9 mouse cellular contexts compared by ENCODE assay signal in the genomic region with DNA sequence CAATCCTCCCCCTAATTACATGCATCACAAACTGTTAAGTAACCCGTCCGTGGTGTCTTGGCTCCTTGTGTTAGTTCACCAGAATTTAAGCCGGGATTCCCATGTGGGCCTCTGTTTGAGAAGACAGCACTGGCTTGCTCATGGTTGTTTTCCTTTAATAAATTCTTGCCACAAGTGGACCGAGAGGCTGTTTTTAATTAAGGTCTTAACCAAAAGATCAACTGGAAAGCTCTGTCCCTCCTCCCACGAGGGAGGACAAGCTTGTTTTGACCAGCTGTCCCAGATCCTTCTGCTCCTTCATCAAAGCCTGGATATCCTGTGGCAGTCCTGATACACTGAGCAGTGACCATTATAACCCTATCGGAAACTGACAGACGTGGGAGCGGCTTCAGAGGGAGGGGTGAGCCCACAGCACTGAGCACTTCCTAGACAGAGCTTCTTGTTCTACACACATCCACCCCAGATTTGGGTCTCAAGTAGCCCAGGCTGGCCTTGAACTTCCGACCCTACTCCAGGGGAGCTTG. TPM values are rescaled to one million over a fixed set of nuclear protein-coding genes. Genes with fewer than 3 reads are reported as not detected.
DNase-seq lines count a peak whose midpoint lies in the region; ATAC-seq and TF ChIP-seq lines count a peak whose summit lies in the region.
"Had no signal": no experiment of that assay in that cellular context is flagged by ENCODE, and none has a peak within 500 bp of the region (broad histone marks: within the 10 kb centered on the region; RNA-seq: fewer than 3 reads in every experiment).

No protein-coding gene starts in this region.

- DNase-seq in testis, postnatal 14 days (ENCODE audit: low spot score): peak; percentile 21
- DNase-seq in testis, postnatal 10 days (ENCODE audit: low spot score): no peak
- DNase-seq in heart, adult 9 months (ENCODE audit: low spot score in 2 of 2): peak; percentile 67 to 81
- peak; percentile 51 to 71 for DNase-seq in kidney, postnatal 4 days
- DNase-seq in stomach, postnatal 0 days (ENCODE audit: low spot score): no peak
- DNase-seq in right cerebral cortex, postnatal 10 days (ENCODE audit: low spot score in 2 of 2): no peak
- no peak for DNase-seq in urinary bladder, adult 18-20 months (ENCODE audit: low spot score in 2 of 2)
- DNase-seq in thymus, postnatal 36 days: no peak

- no peak overlapping the region for H3K4me3 ChIP-seq in stomach, postnatal 0 days (ENCODE audit: low read depth, low read length)
- H3K4me3 ChIP-seq: embryonic facial prominence, embryonic 13.5 days had no signal

- H3K9me3 ChIP-seq in stomach, postnatal 0 days (ENCODE audit: control insufficient read depth, low read length): no peaks in the 10 kb centered on the region

- 65% methylated on average over 9 of the region's 9 CpGs for WGBS in stomach, postnatal 0 days

- no peaks in the 10 kb centered on the region for H3K4me1 ChIP-seq in stomach, postnatal 0 days (replicated peaks; ENCODE audit: control insufficient read depth, insufficient read depth)

- no peak overlapping the region for H3K9ac ChIP-seq in stomach, postnatal 0 days (ENCODE audit: low read length)
- H3K9ac ChIP-seq: embryonic facial prominence, embryonic 13.5 days had no signal

- no peaks in the 10 kb centered on the region for H3K36me3 ChIP-seq in stomach, postnatal 0 days (ENCODE audit: control insufficient read depth, insufficient read depth, low read length)

- H3K27ac ChIP-seq in stomach, postnatal 0 days (replicated peaks): no peak overlapping the region
- H3K27ac ChIP-seq: embryonic facial prominence, embryonic 13.5 days had no signal

- no peaks in the 10 kb centered on the region for H3K27me3 ChIP-seq in stomach, postnatal 0 days (ENCODE audit: control insufficient read depth, insufficient read depth, low read length)
- H3K27me3 ChIP-seq: embryonic facial prominence, embryonic 13.5 days had no signal

- ATAC-seq in stomach, postnatal 0 days (ENCODE audit: low FRiP score, low TSS enrichment): peak; percentile 32; the same call in 1 of the 2 replicates

- no peak overlapping the region for H3K4me2 ChIP-seq in stomach, postnatal 0 days (replicated peaks; ENCODE audit: low read depth)
- H3K4me2 ChIP-seq: embryonic facial prominence, embryonic 13.5 days had no signal

- no peak for TF ChIP-seq CTCF in stomach, postnatal 0 days (IDR thresholded peaks at IDR 0.05; ENCODE audit: low read depth)

- TF ChIP-seq EP300 in stomach, postnatal 0 days (optimal IDR thresholded peaks at IDR 0.05): no peak

RNA-seq across cellular contexts. Expression of a gene that starts 28.1 kb away (rescaled TPM):
- polyA plus RNA-seq in stomach, postnatal 0 days (2015; fragmentation: Nextera tagmentation; extraction: Ambion mirVana): 2.5 and 2.6 TPM in 2 replicates

Comparison
In these comparisons a context has a peak if more than half of its experiments do, and no peak if none do; other contexts are left out.
1. DNase-seq: peak in testis, postnatal 14 days (single experiment), heart, adult 9 months (2 of 2) and kidney, postnatal 4 days (2 of 2); none in testis, postnatal 10 days (single experiment), stomach, postnatal 0 days (single experiment), right cerebral cortex, postnatal 10 days (0 of 2), urinary bladder, adult 18-20 months (0 of 2) and thymus, postnatal 36 days (0 of 2).